Mouse (Mus musculus): ENCODE measurements around the gene Eif4b. TPM values are rescaled to one million over a fixed set of nuclear protein-coding genes. Genes with fewer than 3 reads are reported as not detected.

The Eif4b gene
- 100 to 1,000 TPM; 142 to 145 TPM for total RNA-seq (2021)

- peak; percentile 99 for DNase-seq
These were observed at the start of gene Eif4b for GRCm38 (mm10) chr15:102073559-102074069. Eif4b (plus strand) TSS chr15:102073773.

DNA sequence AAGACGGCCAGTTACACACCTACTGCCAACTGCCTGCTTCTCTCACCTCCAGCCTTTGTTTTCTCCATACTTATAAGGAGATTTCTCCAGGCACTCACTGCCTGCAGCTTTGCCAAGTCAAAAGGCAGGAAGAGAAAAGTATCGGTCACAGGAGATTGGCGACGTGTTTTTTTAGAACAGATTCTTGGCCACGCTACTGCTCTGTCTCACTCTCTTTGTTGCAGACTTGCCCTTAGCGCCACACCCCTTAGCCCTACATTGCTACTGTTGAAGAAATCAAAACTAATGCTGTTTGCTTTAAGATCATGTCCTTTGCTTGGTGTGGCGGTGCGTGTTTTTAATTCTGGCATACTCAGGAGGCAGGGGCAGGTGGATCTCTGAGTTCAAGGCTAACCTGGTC is 49.7 kb upstream of the Eif4b start:
- no peak for DNase-seq

DNA sequence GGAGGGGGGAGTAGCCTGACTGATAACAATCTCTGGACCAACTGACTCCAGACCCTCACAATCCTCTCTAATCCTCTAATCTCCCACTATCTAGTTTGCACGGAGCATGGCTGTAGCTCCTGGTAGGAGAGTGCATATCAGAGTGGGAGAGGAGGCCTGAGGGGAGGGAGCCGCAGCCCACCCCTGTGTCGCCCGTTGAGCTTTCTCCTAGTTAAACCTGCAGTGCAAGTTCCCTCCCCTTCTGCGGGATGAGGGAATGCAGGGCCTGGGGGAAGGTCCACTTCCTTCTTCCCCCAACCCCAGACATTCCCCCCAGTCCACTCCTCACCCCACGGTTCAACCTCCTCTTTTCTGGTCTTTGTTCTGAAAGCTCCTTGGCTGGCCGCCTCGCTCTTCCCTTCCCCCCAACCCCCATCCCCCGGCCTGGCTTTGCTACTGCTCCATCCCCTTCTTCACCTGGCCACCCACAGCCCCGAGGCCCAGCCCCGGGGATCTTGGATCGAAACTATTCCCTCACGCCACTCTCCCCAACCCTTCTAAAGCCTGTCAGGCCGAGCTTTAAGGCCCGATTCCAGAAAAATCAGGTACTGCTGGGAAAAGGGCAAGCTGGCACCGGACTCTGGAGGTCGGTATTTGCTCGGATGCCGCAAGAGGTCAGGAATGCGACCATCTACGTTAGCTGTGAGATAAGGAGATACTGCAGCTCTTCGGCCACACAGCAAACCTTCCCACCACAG is 48.3 kb upstream of the Eif4b start:
- DNase-seq: peak; percentile 42

DNA sequence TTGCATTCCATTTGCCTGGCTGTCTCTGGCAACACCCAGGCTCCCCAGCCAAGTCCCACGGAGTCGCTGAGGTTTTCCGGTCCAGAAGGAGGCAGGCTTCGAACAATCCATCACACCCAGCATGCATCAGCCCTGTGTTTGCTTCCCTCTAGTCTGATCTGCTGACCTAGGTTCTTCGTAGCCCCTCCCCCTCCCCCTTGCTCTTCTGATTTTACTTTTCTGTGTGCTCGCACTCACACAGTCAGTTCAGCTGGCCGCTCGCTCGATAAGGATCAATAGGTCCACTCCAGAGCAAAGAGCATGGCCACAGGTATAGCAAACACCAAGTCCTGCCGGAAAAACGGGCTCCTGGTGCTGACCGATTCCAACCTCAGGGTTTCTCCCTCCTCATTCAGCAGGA is 47.1 kb upstream of the Eif4b start:
- DNase-seq: no peak

DNA sequence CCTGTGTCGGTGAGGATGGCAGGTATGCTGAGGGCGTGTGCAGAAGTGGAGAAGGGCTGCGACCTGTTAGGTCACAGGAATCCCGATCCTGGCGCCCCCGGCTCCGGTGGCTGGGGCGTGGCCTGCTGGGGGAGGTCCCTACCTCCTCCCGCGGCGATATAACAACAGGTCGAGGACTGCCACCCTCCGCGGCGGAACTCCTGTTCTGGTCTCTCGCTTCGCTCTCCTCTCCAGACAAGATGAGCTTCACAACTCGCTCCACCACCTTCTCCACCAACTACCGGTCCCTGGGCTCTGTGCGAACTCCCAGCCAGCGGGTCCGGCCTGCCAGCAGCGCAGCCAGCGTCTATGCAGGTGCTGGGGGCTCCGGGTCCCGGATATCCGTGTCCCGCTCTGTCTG is 45.5 kb upstream of the Eif4b start, which contains the start of gene Krt18:
Gene Krt18 (plus strand): TSS at position 141 of the 400 bp plus-strand sequence.
- peak; percentile 37 for DNase-seq

DNA sequence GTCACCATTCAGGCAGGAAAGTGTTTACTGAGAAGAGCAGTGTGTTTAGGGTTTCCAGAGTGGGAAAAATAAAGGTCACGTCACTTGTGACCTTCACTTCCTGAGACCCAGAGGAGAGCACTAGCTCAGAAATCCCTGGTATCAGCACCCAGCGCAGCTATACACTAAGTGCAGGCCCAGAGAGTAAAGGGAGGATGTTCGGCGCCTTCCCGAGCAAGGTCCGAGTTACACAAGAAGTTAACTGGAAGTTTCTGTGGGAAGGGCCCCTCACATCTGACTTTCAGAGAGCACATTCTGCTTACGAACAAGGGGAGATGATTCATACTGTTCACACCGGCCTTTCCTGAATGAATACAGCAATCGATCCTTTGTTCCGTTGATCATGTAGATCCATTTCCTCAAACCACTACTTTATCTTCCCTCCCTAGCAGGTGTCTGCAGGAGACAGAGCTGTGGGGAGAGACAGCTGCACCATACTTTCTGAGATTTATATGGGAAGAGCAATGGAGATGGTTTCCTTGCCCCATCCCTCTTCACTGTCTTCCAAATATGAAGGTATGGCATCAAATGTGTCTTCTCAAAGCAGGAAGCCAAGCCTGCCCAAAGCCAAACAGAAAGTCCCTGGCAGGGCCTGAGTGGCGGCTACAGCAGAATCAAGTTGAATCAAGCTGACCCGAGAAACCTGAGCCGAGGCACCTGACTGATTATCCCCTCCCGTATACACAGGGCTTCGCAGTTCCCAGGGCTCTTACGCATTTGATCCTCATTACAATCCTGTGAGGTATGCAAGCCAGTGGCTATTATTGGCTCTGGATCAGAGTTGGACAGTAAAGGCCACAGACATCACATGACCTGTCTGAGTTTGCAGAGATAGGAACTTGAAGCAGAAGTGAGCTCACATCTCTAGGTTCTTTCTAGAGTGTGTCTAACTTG is 39.2 kb upstream of the Eif4b start:
- DNase-seq: peak; percentile 30

DNA sequence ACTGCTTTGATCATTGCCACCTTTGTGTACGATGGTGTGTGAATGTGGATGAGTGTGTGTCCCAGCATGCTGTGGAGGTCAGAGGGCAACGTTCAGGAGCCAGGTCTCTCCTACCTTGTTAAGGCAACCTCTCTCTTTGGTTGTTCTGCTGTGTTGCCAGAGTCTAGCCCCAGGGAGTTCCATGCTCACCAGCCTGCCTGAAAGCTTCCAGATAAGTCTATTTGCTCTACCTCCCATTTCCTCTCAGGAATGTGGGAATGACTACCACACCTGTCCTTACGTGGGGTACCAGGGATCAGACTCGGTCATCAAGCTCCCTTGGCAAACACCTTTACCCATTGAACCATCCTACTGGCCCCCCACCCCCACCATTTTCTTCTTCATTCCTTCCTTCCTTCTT is 33.3 kb upstream of the Eif4b start:
- no peak for DNase-seq

DNA sequence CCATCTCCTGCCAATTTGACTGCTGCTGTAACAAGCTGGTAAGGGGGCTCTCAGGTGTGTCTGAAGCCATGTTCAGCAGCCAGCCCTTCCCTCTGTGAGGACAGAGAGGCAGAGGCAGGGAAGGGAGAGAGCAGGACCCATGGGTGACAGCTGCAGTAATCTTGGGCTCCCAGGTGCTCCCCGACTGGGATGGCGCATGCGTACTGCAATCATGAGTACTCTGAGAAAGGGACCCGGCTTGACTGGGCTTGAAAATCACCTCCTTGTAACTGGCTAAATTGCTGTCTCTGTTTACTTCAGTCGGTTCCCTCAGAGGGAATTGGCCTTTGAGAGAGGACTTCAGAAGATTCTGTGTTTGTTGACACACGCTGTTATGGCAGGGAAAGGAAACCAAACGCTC is 31.6 kb upstream of the Eif4b start:
- DNase-seq: no peak

DNA sequence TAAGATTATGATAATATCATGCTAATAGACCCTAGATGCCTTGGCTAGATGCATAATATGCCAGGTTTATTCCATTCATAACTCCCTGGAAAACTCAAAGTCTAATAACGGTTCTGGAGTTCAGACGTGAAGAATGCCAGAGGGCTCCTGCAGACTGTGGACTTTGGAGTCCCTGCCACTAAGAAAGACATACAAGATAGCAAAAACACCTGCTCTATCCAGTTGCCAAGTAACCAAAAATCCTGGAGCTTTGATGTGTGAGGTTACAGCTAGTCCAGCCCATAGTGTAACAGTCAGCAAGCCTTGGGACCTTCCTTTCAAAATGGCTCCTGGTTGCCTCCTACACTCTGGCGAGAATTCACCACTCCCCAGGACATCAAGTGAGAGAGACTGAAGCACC is 28.8 kb upstream of the Eif4b start:
- DNase-seq: no peak

DNA sequence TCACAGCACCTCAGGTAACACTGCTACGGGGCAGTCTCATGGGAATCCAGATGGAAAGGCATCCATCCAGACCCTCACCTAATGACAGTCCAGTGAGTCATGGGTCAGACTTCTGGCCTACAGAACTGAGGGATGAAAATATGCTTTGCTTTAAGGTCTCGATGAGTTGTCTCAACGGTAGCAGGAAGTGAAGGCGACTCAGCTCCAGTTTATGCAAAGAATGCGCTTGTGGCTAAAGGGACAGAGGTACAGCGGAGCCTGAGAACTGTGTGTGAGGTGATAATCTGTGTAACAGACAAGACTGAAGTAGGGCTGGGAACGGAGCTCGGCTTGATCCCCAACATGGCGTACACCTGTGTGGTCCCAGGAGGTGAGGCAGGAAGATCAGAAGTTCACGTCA is 27.9 kb upstream of the Eif4b start:
- DNase-seq: no peak

DNA sequence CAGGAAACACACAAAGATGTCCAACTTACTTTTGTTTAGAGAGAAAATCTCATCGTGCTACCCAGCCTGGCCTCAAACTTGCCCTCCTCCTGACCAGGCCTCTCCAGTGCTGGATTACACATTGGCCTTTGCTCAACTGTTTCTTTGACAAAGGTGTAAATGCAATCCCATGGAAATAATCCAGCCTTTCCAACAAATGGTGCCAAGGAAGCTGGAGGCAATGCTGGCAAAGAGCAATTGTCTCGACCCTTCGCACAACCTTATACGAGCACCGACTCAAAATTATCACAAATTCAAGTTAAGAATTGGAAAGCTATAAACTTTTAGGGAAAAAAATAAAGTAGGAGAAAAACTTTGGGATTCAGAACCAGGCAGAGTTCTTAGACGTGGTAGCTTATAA is 25.6 kb upstream of the Eif4b start:
- DNase-seq: no peak

DNA sequence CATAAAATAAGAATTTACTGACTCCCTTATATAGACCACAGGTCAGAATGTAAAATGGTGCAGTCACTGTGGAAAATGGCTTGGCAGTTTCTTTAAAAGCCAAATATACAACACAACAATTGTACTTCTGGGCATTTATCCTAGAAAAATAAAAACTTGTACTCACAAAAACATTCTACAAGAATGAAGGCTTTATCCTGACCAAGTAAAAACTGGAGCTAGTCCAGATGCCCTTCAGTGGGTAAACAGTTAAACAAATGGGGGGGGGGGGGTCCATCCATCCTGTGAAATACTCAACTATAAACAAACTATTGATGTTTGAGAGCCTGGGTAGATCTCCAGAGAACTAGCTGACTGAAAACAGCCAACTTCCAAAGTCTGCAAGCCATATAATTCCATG is 23.7 kb upstream of the Eif4b start:
- DNase-seq: no peak

GRCm38 (mm10) chr15:102051920-102052683 is 21.5 kb upstream of the Eif4b start:
- DNase-seq: peak; percentile 68

GRCm38 (mm10) chr15:102056495-102057174 is 16.9 kb upstream of the Eif4b start:
- peak; percentile 31 for DNase-seq

GRCm38 (mm10) chr15:102065661-102066325 is 7.8 kb upstream of the Eif4b start:
- DNase-seq: peak; percentile 97

DNA sequence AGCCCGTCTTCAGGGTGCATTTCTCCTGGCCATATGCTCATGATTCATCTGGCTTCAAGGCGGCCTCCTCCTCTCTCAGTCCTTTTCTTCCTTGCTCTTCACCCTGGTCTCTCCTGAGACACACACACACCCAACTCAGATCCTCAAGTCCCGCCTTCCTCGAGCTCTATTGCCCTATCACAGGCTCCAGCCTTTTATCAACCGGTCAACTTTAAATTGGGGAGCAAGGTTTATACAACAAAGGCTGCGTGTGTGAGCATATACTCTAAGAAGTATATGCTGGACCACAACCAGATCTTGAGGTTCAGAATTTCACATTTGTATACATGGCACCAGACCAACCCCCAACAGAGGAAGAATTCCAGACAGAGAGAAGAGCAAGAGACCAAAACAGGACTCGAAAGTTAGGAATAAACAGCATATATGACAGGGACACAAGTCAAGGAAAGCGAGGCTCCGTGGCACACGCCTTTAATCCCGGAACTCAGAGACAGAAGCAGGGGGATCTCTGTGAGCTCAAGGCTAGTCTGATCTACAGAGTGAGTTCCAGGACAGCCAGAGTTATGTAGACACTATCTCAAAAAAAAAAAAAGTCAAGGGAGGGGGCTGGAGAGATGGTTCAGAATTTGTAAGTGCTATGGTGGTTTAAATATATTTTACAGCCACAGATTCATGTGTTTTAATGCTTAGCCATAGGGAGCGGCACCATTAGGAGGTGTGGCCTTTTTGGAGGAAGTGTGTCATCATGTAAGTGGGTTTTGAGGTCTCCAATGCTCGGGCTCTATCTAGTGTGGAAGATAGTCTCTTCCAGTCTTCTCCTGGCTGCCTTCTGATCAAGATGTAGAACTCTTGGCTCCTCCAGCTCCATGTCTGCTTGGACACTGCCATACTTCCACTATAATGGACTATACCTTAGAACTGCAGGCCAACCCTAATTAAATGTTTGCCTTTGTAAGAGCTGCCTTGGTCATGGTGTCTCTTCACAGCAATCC is 2.8 kb upstream of the Eif4b start:
- no peak for DNase-seq

DNA sequence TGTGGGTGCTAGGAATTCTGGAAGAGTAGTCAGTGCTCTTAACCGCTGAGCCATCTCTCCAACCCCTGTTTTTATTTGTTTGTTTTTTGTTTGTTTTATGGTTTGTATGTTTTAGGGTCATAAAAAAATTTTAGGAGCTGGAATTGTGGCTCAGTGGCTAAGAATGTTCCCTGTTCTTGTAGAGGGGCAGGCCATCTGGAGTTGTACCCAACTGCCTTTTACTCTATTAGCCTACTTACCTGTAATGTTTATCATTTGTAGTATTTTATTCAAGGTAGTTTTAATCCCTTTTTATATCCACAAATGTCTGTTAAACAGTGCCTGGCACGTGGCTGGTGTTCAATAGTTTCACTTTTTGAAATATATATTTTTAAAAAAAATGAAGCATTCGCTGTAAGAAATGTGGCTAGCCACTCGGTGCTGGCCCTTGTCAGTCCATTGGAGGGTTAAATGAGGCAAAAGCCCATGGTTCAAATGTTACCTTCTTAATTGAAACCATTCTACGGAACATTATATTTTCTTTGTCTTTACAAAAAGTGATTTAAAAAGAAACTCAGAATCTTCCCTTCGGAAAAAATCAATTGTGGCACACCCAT is 512 bp upstream of the Eif4b start:
- DNase-seq: no peak

DNA sequence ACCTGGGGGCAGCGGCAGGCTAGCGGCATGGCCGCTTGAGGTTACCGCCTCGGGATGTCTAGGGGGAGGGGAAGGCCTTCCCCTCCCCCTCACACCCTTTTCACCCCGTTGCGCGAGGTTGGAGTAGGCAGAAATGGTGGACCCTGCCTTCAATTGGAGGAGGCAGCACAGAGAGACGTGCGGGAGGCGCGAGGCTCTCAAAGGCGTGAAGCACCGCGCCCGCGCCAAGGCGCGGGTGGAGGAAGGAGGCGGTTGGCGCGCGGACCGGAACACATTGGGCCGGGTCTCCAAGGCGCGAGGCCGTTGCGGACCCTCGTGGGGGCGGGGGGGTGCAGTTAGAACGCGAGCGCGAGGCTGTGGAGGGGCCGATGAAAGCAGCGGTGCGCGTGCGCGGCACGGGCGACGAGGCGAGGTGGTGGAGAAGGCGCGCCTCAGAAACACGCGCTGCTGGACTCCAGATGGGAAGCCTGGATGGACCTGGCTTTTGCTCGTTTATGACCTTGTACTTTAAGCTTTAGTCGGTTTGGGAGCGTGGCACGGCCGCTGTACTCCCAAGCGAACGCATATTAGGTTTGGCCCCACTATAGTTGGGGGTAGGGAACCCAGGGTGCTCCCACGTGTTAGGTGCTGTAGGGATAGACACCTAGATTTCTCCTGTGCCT is 628 bp downstream of the Eif4b start:
- peak; percentile 73 for DNase-seq

Measured in heart, postnatal 4 days (tissue).